Mouse (Mus musculus): ENCODE results near the gene Arfgef2. TPM values are rescaled to one million over a fixed set of nuclear protein-coding genes. Genes with fewer than 3 reads are reported as not detected.

The Arfgef2 gene
- polyA plus RNA-seq, 1 experiment = 27.9 TPM

DNA sequence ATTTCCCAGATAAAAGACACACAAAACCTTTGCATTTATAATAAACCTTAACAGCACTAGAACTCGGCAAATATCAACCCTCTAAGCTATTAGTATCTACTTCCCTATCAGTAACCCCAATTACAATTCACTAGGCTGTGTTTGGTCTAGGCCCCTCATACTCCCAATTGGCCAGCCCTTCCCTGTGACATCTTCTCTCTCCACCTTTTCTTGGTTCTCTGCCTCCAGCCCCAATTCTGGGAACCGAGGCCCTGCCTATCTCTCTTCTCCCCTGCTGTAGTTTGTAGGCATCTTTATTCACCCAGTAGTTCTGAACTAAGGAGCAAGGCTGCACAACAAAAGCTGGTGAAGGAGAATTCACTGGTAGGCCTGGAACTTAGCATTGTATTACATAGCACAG lies 118.6 kb downstream of the Arfgef2 start:
- no peaks in the 10 kb centered on the region for H3K4me1 ChIP-seq (ENCODE audit: control insufficient read depth, insufficient read depth, low read length)
- no peaks in the 10 kb centered on the region for H3K27me3 ChIP-seq (ENCODE audit: control insufficient read depth, insufficient read depth, low read length)
- DNase-seq = no peak
- TF ChIP-seq POLR2A (IDR thresholded peaks at IDR 0.05; ENCODE audit: borderline replicate concordance, insufficient read depth, low read length) (no peak), CTCF (IDR thresholded peaks at IDR 0.05; ENCODE audit: borderline replicate concordance, insufficient read depth, low read depth, low read length) (no peak)
- H3K27ac ChIP-seq (ENCODE audit: insufficient read depth, low read length) = no peak overlapping the region
- no peak overlapping the region for H3K4me3 ChIP-seq (replicated peaks; ENCODE audit: insufficient read depth, low read depth, low read length)
- 88% methylated on average over 2 of the region's 2 CpGs for WGBS

DNA sequence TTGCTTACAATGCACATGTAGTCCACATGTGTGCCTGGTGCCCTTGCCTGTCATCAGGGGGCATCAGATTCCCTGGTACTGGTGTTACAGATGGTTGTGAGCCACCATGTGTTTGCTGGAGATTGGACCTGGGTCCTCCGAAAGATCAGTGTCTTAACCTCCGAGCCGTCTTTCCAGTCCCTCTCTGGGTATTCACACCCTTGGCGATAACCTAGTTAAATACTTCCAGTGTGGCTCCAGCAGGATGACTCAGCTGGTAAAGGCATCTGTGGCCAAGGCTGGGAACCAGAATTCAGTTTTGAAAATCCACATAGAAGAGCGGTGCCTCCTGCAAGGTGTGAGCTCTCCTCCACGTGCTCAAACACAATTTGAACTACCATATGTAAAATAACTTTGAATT lies 128.6 kb downstream of the Arfgef2 start:
- no peak for TF ChIP-seq POLR2A (IDR thresholded peaks at IDR 0.05; ENCODE audit: borderline replicate concordance, insufficient read depth, low read length)
- TF ChIP-seq CTCF (IDR thresholded peaks at IDR 0.05; ENCODE audit: borderline replicate concordance, insufficient read depth, low read depth, low read length) = no peak
- Histone ChIP-seq H3K27ac (ENCODE audit: insufficient read depth, low read length) (no peak overlapping the region), H3K27me3 (ENCODE audit: control insufficient read depth, insufficient read depth, low read length) (no peaks in the 10 kb centered on the region), H3K4me1 (ENCODE audit: control insufficient read depth, insufficient read depth, low read length) (peaks cover 15% of the 10 kb centered on the region), H3K4me3 (replicated peaks; ENCODE audit: insufficient read depth, low read depth, low read length) (no peak overlapping the region)
- DNase-seq = peak in 1 of 2 experiments; percentile 29
- 34% methylated on average over 6 of the region's 6 CpGs for WGBS

DNA sequence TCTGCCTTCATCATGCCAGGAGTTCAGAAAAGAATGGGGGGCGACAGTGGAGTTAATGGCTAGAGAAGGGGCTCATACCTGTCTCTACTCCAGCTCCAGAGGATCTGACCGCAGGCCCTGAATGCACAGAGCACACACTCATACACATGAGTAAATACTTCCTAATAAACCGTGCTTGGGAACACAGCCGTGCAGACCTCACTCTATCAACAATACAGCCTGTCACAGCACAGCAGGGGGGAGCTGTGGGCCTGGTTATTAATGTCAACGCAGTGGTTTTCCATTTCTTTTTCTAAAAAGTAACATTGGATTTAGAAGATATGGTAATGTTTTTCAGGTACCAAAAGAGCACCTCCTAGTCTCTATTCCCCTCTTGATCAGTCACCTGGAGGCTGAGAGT lies 129.0 kb downstream of the Arfgef2 start:
- Histone ChIP-seq H3K4me1 (ENCODE audit: control insufficient read depth, insufficient read depth, low read length) (peaks cover 15% of the 10 kb centered on the region), H3K27me3 (ENCODE audit: control insufficient read depth, insufficient read depth, low read length) (no peaks in the 10 kb centered on the region), H3K27ac (ENCODE audit: insufficient read depth, low read length) (no peak overlapping the region), H3K4me3 (replicated peaks; ENCODE audit: insufficient read depth, low read depth, low read length) (no peak overlapping the region)
- TF ChIP-seq POLR2A (IDR thresholded peaks at IDR 0.05; ENCODE audit: borderline replicate concordance, insufficient read depth, low read length) = no peak
- TF ChIP-seq CTCF (IDR thresholded peaks at IDR 0.05; ENCODE audit: borderline replicate concordance, insufficient read depth, low read depth, low read length) = no peak
- DNase-seq = peak in 1 of 2 experiments; percentile 15
- 29% methylated on average over 5 of the region's 5 CpGs for WGBS

DNA sequence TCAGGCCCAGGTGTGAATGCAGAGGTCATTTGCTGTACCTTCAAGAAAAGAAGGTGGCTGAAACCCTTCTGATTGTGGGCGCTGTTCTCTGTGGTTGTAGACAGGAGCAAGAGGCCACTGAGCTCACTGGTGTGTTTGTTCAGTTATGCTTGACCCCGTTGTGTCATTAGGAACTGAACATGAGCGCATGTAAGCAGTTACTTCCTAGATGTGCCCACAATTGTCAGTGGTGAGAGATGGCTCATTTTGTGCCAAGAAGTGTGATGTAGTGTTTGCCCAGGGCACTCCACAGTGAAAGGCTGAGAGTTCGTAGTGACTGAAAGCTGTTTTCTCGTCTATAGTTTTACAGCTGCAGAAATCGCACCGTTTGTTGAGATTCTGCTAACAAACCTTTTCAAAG lies 130.2 kb downstream of the Arfgef2 start:
- H3K4me3 ChIP-seq (replicated peaks; ENCODE audit: insufficient read depth, low read depth, low read length) = no peak overlapping the region
- DNase-seq = no peak
- peaks cover 15% of the 10 kb centered on the region for H3K4me1 ChIP-seq (ENCODE audit: control insufficient read depth, insufficient read depth, low read length)
- TF ChIP-seq POLR2A (IDR thresholded peaks at IDR 0.05; ENCODE audit: borderline replicate concordance, insufficient read depth, low read length) = no peak
- TF ChIP-seq CTCF (IDR thresholded peaks at IDR 0.05; ENCODE audit: borderline replicate concordance, insufficient read depth, low read depth, low read length) = no peak
- no peak overlapping the region for H3K27ac ChIP-seq (ENCODE audit: insufficient read depth, low read length)
- WGBS = 84% methylated on average over 7 of the region's 7 CpGs
- no peaks in the 10 kb centered on the region for H3K27me3 ChIP-seq (ENCODE audit: control insufficient read depth, insufficient read depth, low read length)

DNA sequence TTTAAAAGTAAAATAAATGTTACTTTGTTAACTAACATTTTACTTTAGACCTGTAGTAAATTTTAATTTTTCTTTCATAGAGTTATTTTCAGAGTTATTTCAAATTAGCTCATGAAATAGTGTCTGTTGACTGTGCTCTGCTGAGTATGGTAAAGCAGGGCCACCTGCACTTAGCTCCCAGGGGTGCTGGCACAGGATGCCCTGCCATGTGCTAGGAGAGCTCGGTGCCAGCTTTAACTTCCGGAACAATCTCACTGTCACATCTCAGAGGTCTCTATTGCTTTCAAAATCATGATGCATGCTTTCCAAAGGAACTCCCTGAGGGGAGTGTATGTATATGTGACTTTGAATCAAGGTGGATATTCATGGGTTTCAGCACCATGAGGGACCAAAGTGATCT lies 130.8 kb downstream of the Arfgef2 start:
- peaks cover 15% of the 10 kb centered on the region for H3K4me1 ChIP-seq (ENCODE audit: control insufficient read depth, insufficient read depth, low read length)
- peak in 1 of 2 experiments; percentile 51 for DNase-seq
- TF ChIP-seq POLR2A (IDR thresholded peaks at IDR 0.05; ENCODE audit: borderline replicate concordance, insufficient read depth, low read length) (no peak), CTCF (IDR thresholded peaks at IDR 0.05; ENCODE audit: borderline replicate concordance, insufficient read depth, low read depth, low read length) (no peak)
- no peaks in the 10 kb centered on the region for H3K27me3 ChIP-seq (ENCODE audit: control insufficient read depth, insufficient read depth, low read length)
- no peak overlapping the region for H3K27ac ChIP-seq (ENCODE audit: insufficient read depth, low read length)
- no peak overlapping the region for H3K4me3 ChIP-seq (replicated peaks; ENCODE audit: insufficient read depth, low read depth, low read length)
- 10% methylated on average over 2 of the region's 2 CpGs for WGBS

DNA sequence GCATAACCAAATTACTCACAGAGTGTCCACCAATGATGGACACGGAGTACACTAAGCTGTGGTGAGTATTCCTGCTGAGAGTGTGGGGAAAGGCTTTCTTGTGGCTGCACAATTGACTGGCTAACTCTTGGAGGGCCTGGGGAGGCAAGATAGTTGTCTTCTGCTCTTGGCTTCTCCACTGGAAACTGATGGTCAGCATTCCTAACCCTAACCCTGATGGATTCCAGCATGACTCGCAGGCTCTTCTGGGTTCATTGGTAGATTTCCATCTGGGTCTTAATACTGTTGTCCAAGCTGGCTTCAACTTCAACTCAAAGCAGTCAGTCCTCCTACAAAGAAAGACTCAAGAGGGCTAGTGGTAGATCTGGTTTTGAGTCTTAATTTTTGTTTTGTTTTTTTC lies 137.8 kb downstream of the Arfgef2 start:
- no peak for DNase-seq
- 59% methylated on average over 2 of the region's 2 CpGs for WGBS
- no peaks in the 10 kb centered on the region for H3K4me1 ChIP-seq (ENCODE audit: control insufficient read depth, insufficient read depth, low read length)
- TF ChIP-seq POLR2A (IDR thresholded peaks at IDR 0.05; ENCODE audit: borderline replicate concordance, insufficient read depth, low read length) (no peak), CTCF (IDR thresholded peaks at IDR 0.05; ENCODE audit: borderline replicate concordance, insufficient read depth, low read depth, low read length) (no peak)
- no peak overlapping the region for H3K4me3 ChIP-seq (replicated peaks; ENCODE audit: insufficient read depth, low read depth, low read length)
- H3K27me3 ChIP-seq (ENCODE audit: control insufficient read depth, insufficient read depth, low read length) = no peaks in the 10 kb centered on the region
- no peak overlapping the region for H3K27ac ChIP-seq (ENCODE audit: insufficient read depth, low read length)

DNA sequence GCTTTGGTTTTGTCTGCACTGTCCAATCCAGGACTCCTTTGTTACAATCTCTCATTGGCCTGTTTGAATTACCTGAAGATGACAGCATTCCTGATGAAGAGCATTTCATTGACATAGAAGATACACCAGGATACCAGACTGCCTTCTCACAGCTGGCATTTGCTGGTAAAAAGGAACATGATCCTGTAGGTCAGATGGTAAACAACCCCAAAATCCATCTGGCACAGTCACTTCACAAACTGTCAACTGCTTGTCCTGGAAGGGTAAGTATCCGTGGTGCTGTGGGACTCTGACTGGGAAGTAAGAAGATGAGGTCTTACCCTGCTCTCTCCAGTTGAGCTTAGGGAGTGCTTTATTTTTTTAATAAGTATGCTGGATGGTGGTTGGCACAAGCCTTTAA lies 139.0 kb downstream of the Arfgef2 start:
- TF ChIP-seq POLR2A (IDR thresholded peaks at IDR 0.05; ENCODE audit: borderline replicate concordance, insufficient read depth, low read length) (no peak), CTCF (IDR thresholded peaks at IDR 0.05; ENCODE audit: borderline replicate concordance, insufficient read depth, low read depth, low read length) (no peak)
- 62% methylated on average over 1 of the region's 1 CpGs for WGBS
- DNase-seq = no peak

DNA sequence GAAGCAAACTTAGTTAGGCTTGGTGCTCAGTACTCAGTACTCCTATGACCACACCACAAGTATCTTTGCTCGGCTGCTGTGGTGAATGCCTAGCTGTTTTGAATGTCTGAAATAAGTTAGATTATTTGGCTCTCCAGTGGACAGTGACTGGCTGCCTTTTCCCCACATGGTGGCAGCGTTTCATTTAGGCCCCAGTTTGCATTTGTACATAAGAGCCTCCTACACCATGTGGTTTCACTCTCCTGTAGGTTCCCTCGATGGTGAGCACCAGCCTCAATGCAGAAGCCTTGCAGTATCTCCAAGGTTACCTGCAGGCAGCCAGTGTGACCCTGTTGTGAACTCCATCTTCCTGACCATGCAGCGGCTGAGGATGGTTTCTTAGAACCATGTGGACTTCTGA lies 140.1 kb downstream of the Arfgef2 start:
- H3K27ac ChIP-seq (ENCODE audit: insufficient read depth, low read length) = no peak overlapping the region
- TF ChIP-seq CTCF (IDR thresholded peaks at IDR 0.05; ENCODE audit: borderline replicate concordance, insufficient read depth, low read depth, low read length) (0 out of 2 replicates have a peak, but pooled peaks have one; percentile 8), POLR2A (IDR thresholded peaks at IDR 0.05; ENCODE audit: borderline replicate concordance, insufficient read depth, low read length) (no peak)
- H3K4me1 ChIP-seq (ENCODE audit: control insufficient read depth, insufficient read depth, low read length) = no peaks in the 10 kb centered on the region
- H3K27me3 ChIP-seq (ENCODE audit: control insufficient read depth, insufficient read depth, low read length) = no peaks in the 10 kb centered on the region
- H3K4me3 ChIP-seq (replicated peaks; ENCODE audit: insufficient read depth, low read depth, low read length) = no peak overlapping the region
- no peak for DNase-seq
- 39% methylated on average over 4 of the region's 4 CpGs for WGBS

More for the DNA sequence above, 139.0 kb downstream of the Arfgef2 start:
- H3K27me3 ChIP-seq (ENCODE audit: control insufficient read depth, insufficient read depth, low read length) = no peaks in the 10 kb centered on the region
- no peak overlapping the region for H3K4me3 ChIP-seq (replicated peaks; ENCODE audit: insufficient read depth, low read depth, low read length)
- no peak overlapping the region for H3K27ac ChIP-seq (ENCODE audit: insufficient read depth, low read length)
- no peaks in the 10 kb centered on the region for H3K4me1 ChIP-seq (ENCODE audit: control insufficient read depth, insufficient read depth, low read length)

Other genes starting within 250 kb of the Arfgef2 start
- 70.1 and 74.3 TPM in 2 replicates for gene Prex1, start 91.8 kb upstream of the Arfgef2 start, polyA plus RNA-seq (2012; rRNA removed)
- gene Trp53rkb, start 13.1 kb upstream of the Arfgef2 start, polyA plus RNA-seq (2012; rRNA removed) = 6.8 and 7.7 TPM in 2 replicates
- 49.9 and 55.0 TPM in 2 replicates for gene Cse1l, start 100.5 kb downstream of the Arfgef2 start, polyA plus RNA-seq (2012; rRNA removed)
- gene Stau1, start 190.7 kb downstream of the Arfgef2 start, polyA plus RNA-seq (2012; rRNA removed) = 52.2 and 54.9 TPM in 2 replicates
- gene Ddx27, start 209.6 kb downstream of the Arfgef2 start, polyA plus RNA-seq (2012; rRNA removed) = 33.5 TPM in 2 replicates